Mouse (Mus musculus) frontal cortex, postnatal 25 days (tissue): ENCODE results near the gene Olfr1057.
"Not testable (repeated sequence)": the region's sequence is repeated elsewhere in the genome, so short reads cannot be mapped to it uniquely, and the experiment has no call there.

ENCODE experiments used
- DNase-seq, 2 experiments: peaks; one replicate each; pipeline ENCODE4 v3.0.0; 2022; ENCODE audit warnings: low spot score in 2 of 2

Olfr1057 gene

DNA sequence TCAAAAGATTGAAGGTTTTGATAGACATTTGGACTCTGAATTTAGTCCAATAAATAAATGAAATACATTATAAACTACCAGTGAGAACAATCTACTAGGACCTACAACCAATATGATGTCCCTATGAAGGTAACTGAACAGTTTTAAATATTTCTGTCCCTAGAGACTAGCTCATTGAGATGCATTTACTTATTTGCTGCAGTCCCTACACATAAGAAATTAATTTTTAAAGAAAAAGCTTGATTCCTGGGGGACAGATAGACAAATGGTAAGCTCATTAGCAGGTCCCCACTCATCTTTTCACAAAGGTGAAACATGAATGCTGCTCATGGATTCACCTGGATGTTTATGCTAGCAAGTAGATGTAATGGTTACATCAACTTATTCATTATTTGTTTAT, at the start of gene Olfr1057:
Gene Olfr1057, minus strand, starts transcription at position 101 of the 400 bp plus-strand sequence.
- no peak for DNase-seq

DNA sequence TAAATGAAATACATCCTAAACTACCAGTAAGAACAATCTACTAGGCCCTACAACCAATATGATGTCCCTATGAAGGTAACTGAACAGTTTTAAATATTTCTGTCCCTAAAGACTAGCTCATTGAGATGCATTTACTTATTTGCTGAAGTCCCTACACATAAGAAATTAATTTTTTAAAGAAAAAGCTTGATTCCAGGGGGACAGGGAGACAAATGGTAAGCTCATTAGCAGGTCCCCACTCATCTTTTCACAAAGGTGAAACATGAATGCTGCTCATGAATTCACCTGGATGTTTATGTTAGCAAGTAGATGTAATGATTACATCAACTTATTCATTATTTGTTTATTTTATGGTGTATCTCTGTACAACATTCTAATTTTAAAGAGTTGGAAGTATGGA, 48.5 kb upstream of the Olfr1057 start, which contains the start of gene Olfr1062:
Gene Olfr1062, minus strand, starts transcription at position 101 of the 400 bp plus-strand sequence.
- DNase-seq, result not testable (repeated sequence)

DNA sequence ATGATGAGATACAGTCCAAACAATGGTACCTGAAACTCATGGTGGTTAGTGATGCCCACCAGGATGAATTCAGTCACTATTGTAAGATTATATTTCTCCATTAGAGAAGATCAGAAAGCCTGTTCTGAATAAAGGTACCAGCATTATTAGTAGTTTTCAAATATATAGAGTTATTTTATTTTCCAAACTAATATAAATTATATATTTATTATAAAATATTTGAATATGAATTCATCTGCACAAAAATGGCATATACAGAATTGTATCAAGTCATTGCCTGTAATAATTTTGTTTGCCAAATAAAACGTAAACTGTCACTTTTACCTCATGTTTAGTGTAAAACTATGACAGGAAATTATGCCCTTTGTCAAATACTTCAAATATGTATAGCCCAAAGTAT, 35.8 kb upstream of the Olfr1057 start, which contains the start of gene Olfr1061:
Gene Olfr1061, minus strand, starts transcription at position 101 of the 400 bp plus-strand sequence.
- DNase-seq, result no peak

DNA sequence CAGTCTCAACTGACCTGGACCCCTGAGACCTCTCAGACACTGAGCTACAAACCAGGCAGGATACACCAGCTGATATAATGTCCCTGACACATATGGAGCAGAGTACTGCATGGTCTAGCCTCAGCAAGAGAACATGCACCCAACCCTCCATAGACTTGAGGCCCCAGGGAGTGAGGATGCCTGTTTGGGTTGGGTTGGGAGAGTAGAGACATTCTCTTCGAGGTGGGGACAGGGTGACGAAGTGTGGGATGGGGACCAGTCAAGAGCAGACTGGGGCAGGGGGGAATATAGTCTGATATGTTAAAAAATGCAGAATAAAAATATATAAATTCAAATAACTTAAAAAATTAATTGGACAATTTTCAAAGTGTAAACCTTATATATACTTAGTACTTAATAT, 16.9 kb upstream of the Olfr1057 start:
- no peak for DNase-seq

DNA sequence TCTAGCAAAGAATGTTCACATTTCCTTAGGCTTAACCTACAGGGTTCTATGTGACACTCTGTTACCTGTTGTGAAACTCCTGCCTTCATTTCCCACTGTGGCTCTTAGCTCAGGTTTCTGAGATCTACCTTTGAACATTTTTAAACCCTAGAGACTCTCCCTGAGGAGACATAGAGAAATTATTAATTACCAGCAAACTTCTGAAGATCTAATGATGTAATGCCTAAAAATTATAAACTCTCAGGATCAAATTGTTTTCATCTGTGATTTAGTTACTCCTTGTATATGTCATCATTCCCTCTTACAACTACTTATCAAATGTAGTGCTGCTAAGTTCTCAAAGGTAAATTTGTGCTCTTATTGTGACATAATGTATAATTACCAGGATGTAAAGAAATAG, 10.3 kb upstream of the Olfr1057 start, which contains the start of gene Olfr1058:
Gene Olfr1058, minus strand, starts transcription at position 101 of the 400 bp plus-strand sequence.
- not testable (repeated sequence) for DNase-seq

DNA sequence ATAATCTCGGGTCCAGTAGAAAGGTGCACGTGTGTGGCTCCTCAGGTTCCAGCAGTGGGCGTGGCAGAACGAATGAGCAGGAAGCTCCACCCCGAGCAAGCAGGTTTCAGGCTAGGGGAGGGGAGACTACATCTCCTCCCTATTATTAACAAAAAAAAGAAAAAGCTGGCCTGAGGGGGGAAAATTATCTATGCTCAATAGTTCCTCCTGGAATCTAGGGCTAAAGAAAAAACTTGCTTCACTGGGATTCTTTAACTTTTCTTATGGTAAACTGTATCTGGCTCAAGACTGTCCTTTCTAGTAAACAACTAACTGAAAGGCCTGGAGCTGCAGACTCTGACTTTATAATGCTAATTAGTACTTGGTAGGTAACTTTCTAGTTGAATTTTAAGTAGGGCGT, 11.9 kb downstream of the Olfr1057 start:
- not testable (repeated sequence) for DNase-seq

DNA sequence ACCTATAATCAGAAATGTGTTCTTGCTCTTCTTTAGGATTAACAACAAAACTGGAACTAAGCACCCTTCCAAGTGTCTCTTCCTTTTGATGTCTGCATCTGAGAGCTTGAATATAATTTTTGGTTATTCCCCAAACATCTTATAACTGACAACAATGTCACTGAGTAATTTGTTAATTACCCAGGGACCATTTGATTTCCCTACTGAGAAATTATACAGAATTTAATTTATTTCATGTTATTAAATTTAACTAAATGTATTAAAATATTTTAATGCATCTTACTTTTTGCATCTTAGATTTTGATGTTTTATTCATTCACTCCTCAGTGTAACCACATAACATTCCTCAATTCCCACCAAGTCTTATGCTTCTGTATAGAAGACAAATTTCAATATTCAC, 15.8 kb downstream of the Olfr1057 start, which contains the start of gene Olfr1056:
Gene Olfr1056, minus strand, starts transcription at position 101 of the 400 bp plus-strand sequence.
- no peak for DNase-seq

DNA sequence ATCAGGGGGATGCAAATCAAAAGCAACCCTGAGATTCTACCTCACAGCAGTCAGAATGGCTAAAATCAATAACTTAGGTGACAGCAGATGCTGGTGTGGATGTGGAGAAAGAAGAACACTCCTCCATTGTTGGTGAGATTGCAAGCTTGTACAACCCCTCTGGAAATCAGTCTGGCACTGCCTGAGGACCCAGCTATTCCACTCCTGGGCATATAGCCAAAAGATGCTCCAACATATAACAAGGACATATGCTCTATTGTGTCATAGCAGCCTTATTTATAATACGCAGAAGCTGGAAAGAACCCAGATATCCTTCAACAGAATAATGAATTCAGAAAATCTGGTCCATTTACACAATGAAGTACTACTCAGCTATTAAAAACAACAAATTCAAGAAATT, 26.4 kb downstream of the Olfr1057 start:
- not testable (repeated sequence) for DNase-seq

DNA sequence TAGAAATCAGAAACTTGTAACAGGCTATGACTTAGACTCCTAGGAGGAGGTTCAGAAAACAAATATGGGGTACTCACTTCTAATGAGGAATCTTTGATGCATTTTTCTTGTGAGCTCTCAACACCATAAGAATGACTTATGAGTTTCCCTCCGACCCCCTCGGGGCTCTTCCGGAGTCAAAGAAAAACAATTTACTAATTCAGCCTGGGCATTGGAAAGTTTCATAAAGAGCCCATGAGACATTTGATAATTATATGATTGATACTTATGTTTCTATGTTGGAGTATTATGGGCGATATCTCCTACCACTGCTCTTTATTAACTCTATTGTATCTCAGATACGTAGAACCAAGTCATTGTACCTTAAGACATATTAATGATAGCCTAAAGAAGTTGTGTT, 28.0 kb downstream of the Olfr1057 start, which contains the start of gene Olfr1055:
Gene Olfr1055, minus strand, starts transcription at position 101 of the 400 bp plus-strand sequence.
- no peak for DNase-seq

DNA sequence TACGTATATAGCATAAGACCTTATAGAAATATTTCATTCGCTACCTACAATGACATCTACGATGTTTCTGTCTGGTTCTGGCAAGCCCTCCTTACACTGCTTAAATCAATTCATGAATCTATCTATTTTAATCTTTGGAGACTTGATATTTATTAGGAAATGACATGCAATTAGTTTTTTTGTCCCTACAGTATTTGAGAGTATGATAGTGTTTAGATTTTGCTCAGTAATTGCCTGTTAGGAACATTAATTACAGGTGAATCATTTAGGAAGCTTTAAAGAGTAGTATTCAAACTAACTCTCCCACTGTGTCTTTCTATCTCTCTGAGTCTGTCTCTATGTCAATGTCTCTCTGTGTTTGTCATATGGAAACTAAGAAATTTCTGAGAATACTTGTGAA, 42.9 kb downstream of the Olfr1057 start, which contains the start of gene Olfr1054:
Gene Olfr1054, minus strand, starts transcription at position 101 of the 400 bp plus-strand sequence.
- no peak for DNase-seq
